Mouse (Mus musculus): ENCODE results near the gene Cachd1.
A peak's percentile ranks its signal among the peaks of the same experiment; 100 is the strongest.

Cachd1 gene

GRCm38 (mm10) chr4:100795523-100795922 lies 19.0 kb downstream of the Cachd1 start:
- no peak for DNase-seq

- DNase-seq, result peak; percentile 65
Observed at GRCm38 (mm10) chr4:100800730-100801442, 24.4 kb downstream of the Cachd1 start.

- DNase-seq, result no peak
Observed at GRCm38 (mm10) chr4:100801443-100801786, 24.9 kb downstream of the Cachd1 start.

GRCm38 (mm10) chr4:100811057-100811695 lies 34.7 kb downstream of the Cachd1 start:
- no peak for DNase-seq

- DNase-seq, result no peak
Observed at GRCm38 (mm10) chr4:100811802-100812510, 35.5 kb downstream of the Cachd1 start.

GRCm38 (mm10) chr4:100813767-100814461 lies 37.4 kb downstream of the Cachd1 start:
- DNase-seq, result no peak

GRCm38 (mm10) chr4:100819238-100819637 lies 42.8 kb downstream of the Cachd1 start:
- no peak for DNase-seq

GRCm38 (mm10) chr4:100822526-100822925 lies 46.1 kb downstream of the Cachd1 start:
- DNase-seq, result no peak

- no peak for DNase-seq
Observed at GRCm38 (mm10) chr4:100827374-100827773, 50.9 kb downstream of the Cachd1 start.

- no peak for DNase-seq
Observed at GRCm38 (mm10) chr4:100828737-100829136, 52.3 kb downstream of the Cachd1 start.

- no peak for DNase-seq
Observed at GRCm38 (mm10) chr4:100837205-100837604, 60.7 kb downstream of the Cachd1 start.

- DNase-seq, result no peak
Observed at GRCm38 (mm10) chr4:100842629-100843028, 66.2 kb downstream of the Cachd1 start.

GRCm38 (mm10) chr4:100843119-100843518 lies 66.6 kb downstream of the Cachd1 start:
- no peak for DNase-seq

- DNase-seq, result peak; percentile 26
Observed at GRCm38 (mm10) chr4:100850846-100851495, 74.5 kb downstream of the Cachd1 start.

- no peak for DNase-seq
Observed at GRCm38 (mm10) chr4:100852448-100852847, 76.0 kb downstream of the Cachd1 start.

GRCm38 (mm10) chr4:100853426-100853825 lies 77.0 kb downstream of the Cachd1 start:
- DNase-seq, result no peak

- DNase-seq, result no peak
Observed at GRCm38 (mm10) chr4:100855373-100855772, 78.9 kb downstream of the Cachd1 start.

- no peak for DNase-seq
Observed at GRCm38 (mm10) chr4:100857411-100857869, 81.0 kb downstream of the Cachd1 start.

- no peak for DNase-seq
Observed at GRCm38 (mm10) chr4:100863861-100864428, 87.5 kb downstream of the Cachd1 start.

GRCm38 (mm10) chr4:100865423-100865822 lies 88.9 kb downstream of the Cachd1 start:
- DNase-seq, result no peak

- DNase-seq, result no peak
Observed at GRCm38 (mm10) chr4:100865962-100866703, 89.7 kb downstream of the Cachd1 start.

GRCm38 (mm10) chr4:100877351-100877750 lies 100.9 kb downstream of the Cachd1 start:
- no peak for DNase-seq

All from kidney, adult 11 months (tissue).